Mouse (Mus musculus) intestine, embryonic 16.5 days (tissue): Measurements from ENCODE around the gene Rapgef1. TPM values are rescaled to one million over a fixed set of nuclear protein-coding genes. Genes with fewer than 3 reads are reported as not detected.

Experiments used
- ATAC-seq: fragments of 200-750 bp; cut with Nextera tagmentation; 2 replicates; pipeline ENCODE4 v1.8.0; 2017; ENCODE audit warnings: moderate TSS enrichment, moderate library complexity
- H3K27ac ChIP-seq: fragments of 300-500 bp; sonication (generic); 2 replicates; pipeline ENCODE4 v1.5.1; 2014; ENCODE audit warnings: mild to moderate bottlenecking, low read length
- H3K27me3 ChIP-seq: fragments of 300-500 bp; sonication (generic); replicated peaks from 2 replicates; pipeline ENCODE4 v1.6.1; 2014; ENCODE audit warnings: low read length, control low read depth, mixed read lengths; ENCODE audit not compliant: control insufficient read depth, insufficient read depth
- H3K36me3 ChIP-seq: fragments of 300-500 bp; sonication (generic); 2 replicates; pipeline ENCODE4 v1.6.1; 2014; ENCODE audit warnings: low read length, control low read depth; ENCODE audit not compliant: control insufficient read depth, insufficient read depth
- H3K4me1 ChIP-seq: fragments of 300-500 bp; sonication (generic); 2 replicates; pipeline ENCODE4 v1.6.1; 2014; ENCODE audit warnings: low read length, control low read depth, mixed read lengths; ENCODE audit not compliant: control insufficient read depth, insufficient read depth
- H3K4me2 ChIP-seq: fragments of 300-500 bp; sonication (generic); 2 replicates; pipeline ENCODE4 v1.6.1; 2014; ENCODE audit warnings: low read depth, low read length, control low read depth
- H3K4me3 ChIP-seq: fragments of 300-500 bp; sonication (generic); 2 replicates; pipeline ENCODE4 v1.5.1; 2014; ENCODE audit warnings: mild to moderate bottlenecking, low read length
- H3K9ac ChIP-seq: fragments of 300-500 bp; sonication (generic); 2 replicates; pipeline ENCODE4 v1.6.1; 2014; ENCODE audit warnings: low read depth, low read length
- H3K9me3 ChIP-seq: fragments of 300-500 bp; sonication (generic); 2 replicates; pipeline ENCODE4 v1.6.1; 2016; ENCODE audit warnings: low read length, control low read depth; ENCODE audit not compliant: control insufficient read depth
- WGBS: fragments of 180-500 bp; shearing (Covaris S2); extraction: QIAGEN DNeasy Blood & Tissue Kit; methylation state at CpG from one replicate; pipeline ENCODE4 v1.1.7; 2014; 5-methylcytosine and 5-hydroxymethylcytosine counted together
- polyA plus RNA-seq: library from polyadenylated mRNA; unstranded; fragments of >200 nt; fragmentation: Nextera tagmentation; extraction: Ambion mirVana; gene quantifications from 2 replicates; pipeline ENCODE4 v1.2.1, GENCODE M21; 2015

Rapgef1 gene
- polyA plus RNA-seq, 1 experiment from 2014 or later = 8.1 TPM

DNA sequence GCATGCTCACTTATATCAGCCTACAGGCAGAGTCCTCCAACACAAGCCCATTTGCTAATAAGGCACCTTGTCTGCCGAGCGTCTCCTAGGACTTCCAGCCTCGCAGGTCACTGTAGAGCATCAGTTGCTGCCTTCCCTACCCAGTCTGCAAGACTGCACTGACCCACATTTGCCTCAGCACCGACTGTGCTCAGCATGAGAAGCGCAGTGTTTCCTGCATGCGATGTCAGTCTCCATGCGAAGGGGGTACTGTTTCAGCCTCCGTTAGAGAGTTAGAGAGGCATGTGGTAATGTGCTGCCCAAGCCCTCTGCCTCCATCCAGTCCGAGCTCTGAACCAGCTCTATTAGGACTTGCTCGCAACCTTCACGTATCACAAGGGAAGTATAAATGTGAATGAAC, 54.6 kb downstream of the Rapgef1 start:
- WGBS = 86% methylated on average over 11 of the region's 11 CpGs

DNA sequence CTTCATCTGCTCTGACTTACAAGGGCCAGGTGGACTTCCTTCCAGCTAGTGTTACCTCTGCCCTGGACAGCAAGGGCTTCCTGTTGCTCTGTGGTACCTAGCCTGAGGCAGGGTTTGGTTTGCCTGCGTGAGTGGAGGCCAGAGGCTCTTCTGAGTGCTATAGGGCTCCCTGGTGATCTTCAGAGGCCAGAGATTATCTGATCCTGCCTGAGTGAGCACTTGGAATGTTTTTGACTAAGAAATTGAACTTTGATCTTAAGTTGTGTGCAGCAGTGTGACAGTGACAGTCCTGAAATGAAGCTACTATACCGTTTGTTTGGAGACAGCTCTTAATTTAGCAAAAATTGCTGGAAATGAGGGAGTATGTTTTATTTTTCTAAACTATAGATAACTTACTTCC, 55.0 kb downstream of the Rapgef1 start:
- H3K4me3 ChIP-seq = no peak overlapping the region
- ATAC-seq = no peak
- no peaks in the 10 kb centered on the region for H3K9me3 ChIP-seq
- no peaks in the 10 kb centered on the region for H3K27me3 ChIP-seq
- no peak overlapping the region for H3K9ac ChIP-seq
- no peaks in the 10 kb centered on the region for H3K36me3 ChIP-seq
- no peak overlapping the region for H3K27ac ChIP-seq
- WGBS = 60% methylated on average over 2 of the region's 2 CpGs
- no peak overlapping the region for H3K4me2 ChIP-seq
- peaks cover 26% of the 10 kb centered on the region for H3K4me1 ChIP-seq

More for the DNA sequence above, 54.6 kb downstream of the Rapgef1 start:
- no peaks in the 10 kb centered on the region for H3K36me3 ChIP-seq
- ATAC-seq = no peak
- H3K9me3 ChIP-seq = no peaks in the 10 kb centered on the region
- no peak overlapping the region for H3K27ac ChIP-seq
- H3K9ac ChIP-seq = no peak overlapping the region
- no peak overlapping the region for H3K4me3 ChIP-seq
- H3K4me1 ChIP-seq = peaks cover 30% of the 10 kb centered on the region
- no peaks in the 10 kb centered on the region for H3K27me3 ChIP-seq
- no peak overlapping the region for H3K4me2 ChIP-seq

DNA sequence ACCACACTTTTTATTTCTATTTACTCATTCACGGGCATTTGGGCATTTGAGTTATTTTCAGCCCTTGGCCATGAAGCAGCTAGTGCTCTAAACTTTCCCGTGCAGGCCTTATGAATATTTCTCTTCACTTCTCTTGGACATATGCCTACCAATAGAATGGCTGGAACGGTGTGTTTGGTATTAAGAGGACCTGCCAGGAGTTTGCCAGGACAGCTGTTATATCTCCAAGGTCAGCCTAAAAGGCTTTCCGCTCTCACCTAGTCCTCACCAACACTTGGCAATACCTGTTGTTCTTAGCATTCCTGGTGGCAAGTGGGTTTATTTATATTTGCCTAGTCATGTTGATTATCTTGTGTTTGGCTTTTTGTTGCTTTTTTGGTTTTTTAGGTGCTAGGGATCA, 56.3 kb downstream of the Rapgef1 start:
- WGBS = 68% methylated on average over 4 of the region's 4 CpGs
- Histone ChIP-seq H3K9ac (no peak overlapping the region), H3K27ac (no peak overlapping the region), H3K36me3 (no peaks in the 10 kb centered on the region), H3K9me3 (no peaks in the 10 kb centered on the region), H3K4me1 (peaks cover 16% of the 10 kb centered on the region), H3K4me2 (no peak overlapping the region), H3K27me3 (no peaks in the 10 kb centered on the region), H3K4me3 (no peak overlapping the region)
- ATAC-seq = no peak

DNA sequence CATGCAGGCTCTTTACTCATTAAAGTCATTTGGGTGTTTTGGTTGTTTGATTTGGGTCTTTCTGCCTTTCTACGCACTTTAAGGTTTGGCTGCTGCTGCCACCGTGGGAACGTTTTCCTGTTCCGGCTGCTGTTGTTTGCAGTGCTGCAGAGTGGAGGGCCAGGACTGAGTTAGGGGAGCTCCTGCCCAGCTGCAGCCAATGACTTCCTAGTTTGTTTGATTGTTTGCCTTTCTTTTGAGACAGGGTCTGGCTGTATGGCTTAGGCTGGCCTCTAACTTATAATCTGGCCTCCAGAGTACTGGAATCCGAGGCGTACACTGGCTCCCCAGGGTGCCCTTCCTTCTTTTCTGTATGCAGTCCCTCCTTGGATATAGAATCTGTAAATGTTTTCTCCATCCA, 57.0 kb downstream of the Rapgef1 start:
- Histone ChIP-seq H3K9me3 (no peaks in the 10 kb centered on the region), H3K27ac (no peak overlapping the region), H3K4me1 (peaks cover 11% of the 10 kb centered on the region), H3K36me3 (no peaks in the 10 kb centered on the region), H3K27me3 (no peaks in the 10 kb centered on the region), H3K4me3 (no peak overlapping the region), H3K4me2 (no peak overlapping the region), H3K9ac (no peak overlapping the region)
- 47% methylated on average over 6 of the region's 6 CpGs for WGBS
- ATAC-seq = peak; percentile 50; the same call in 1 of the 2 replicates

DNA sequence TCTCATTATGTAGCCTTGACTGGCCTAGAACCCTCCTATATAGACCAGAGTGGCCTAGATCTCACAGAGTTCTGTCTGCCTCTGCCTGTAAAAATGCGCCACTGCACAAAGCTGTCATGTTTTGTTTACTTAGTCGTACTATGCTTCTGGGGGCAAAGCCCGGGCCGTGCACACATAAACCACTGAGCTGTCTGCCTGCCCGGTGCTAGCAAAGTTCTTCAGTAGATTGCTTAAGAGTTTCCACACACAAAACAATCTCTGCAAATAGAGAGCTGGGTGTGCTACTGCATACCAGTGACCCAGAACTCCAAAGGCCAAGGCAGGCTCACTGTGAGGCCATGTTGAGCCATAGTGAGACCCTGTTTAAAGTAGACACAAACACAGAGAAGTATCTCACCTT, 58.3 kb downstream of the Rapgef1 start:
- WGBS = 36% methylated on average over 5 of the region's 5 CpGs
- Histone ChIP-seq H3K9me3 (no peaks in the 10 kb centered on the region), H3K4me2 (no peak overlapping the region), H3K4me3 (no peak overlapping the region), H3K9ac (no peak overlapping the region), H3K4me1 (peaks cover 11% of the 10 kb centered on the region), H3K27me3 (no peaks in the 10 kb centered on the region), H3K27ac (0 out of 2 replicates have a peak overlapping the region, but pooled peaks have one; percentile 8), H3K36me3 (no peaks in the 10 kb centered on the region)
- peak; percentile 52 for ATAC-seq

DNA sequence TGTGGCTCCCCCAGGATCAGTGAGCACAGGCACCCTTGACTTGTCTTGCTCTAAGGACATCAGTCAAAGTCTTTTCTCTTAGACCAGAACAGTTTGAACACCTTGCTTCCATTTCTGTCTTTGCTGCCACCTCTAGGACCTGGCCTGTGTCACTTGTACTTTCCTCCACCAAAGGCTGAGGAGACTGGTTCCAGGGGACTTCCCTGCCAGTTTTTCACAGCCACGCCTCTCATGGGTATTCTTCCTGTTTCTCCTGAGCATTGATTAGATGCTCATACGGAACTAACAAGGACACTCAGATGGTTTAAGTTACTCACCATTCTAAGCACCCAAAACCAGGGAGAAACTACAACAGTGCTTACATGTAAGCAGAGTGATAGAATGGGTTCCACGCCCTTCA, 59.0 kb downstream of the Rapgef1 start:
- WGBS = 79% methylated on average over 3 of the region's 3 CpGs
- no peak overlapping the region for H3K4me3 ChIP-seq
- no peak for ATAC-seq
- no peaks in the 10 kb centered on the region for H3K36me3 ChIP-seq
- no peak overlapping the region for H3K4me2 ChIP-seq
- no peaks in the 10 kb centered on the region for H3K27me3 ChIP-seq
- H3K4me1 ChIP-seq = peaks cover 11% of the 10 kb centered on the region
- H3K9me3 ChIP-seq = no peaks in the 10 kb centered on the region
- no peak overlapping the region for H3K27ac ChIP-seq
- no peak overlapping the region for H3K9ac ChIP-seq

DNA sequence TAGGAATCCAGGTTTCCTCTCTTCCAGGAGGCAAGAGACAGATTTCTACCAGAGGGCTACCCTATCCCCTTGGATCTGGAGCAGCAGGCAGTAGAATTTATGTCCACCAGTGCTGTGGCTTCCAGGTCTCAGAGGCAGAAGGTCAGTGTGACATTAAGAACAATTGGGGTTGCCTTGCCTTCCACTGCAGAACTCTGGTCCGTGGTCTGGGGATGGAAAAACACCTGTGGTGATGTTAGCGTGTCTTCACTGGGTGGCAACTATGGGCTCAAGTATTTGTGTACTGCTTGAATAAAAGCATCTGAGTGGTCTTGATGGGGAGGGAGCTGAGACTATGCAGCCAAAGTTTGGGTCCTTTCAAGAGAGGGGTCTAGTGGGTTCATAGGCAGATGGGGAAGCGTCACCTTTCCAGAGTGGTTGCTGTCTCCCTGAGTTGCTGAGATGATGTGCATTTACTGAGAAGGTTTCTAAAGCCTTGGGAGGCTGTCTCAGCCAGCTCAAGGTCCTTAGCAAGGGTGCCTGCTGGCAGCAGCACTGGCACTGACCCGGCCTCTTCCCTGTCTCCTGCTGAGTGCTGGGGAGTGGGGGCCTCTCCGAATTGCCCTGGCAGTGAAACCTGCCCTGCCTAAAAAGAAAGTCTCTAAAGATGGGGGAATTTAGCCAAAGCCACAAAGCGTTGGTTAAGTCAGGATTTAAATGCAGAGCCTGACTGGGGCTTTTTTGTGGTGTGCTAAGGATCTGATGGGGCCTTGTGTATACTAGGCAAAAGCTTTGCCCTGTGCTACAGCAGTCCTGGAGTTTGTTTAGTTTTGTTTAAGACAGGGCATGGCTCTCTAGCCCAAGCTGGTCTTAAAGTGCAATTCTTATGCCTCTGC, 60.4 kb downstream of the Rapgef1 start:
- no peak for ATAC-seq
- H3K4me3 ChIP-seq = no peak overlapping the region
- no peak overlapping the region for H3K4me2 ChIP-seq
- H3K9ac ChIP-seq = no peak overlapping the region
- 90% methylated on average over 6 of the region's 6 CpGs for WGBS
- H3K36me3 ChIP-seq = no peaks in the 10 kb centered on the region
- H3K27ac ChIP-seq = no peak overlapping the region
- peaks cover 6% of the 10 kb centered on the region; the same call in 1 of the 2 replicates for H3K4me1 ChIP-seq
- H3K9me3 ChIP-seq = no peaks in the 10 kb centered on the region
- H3K27me3 ChIP-seq = no peaks in the 10 kb centered on the region

DNA sequence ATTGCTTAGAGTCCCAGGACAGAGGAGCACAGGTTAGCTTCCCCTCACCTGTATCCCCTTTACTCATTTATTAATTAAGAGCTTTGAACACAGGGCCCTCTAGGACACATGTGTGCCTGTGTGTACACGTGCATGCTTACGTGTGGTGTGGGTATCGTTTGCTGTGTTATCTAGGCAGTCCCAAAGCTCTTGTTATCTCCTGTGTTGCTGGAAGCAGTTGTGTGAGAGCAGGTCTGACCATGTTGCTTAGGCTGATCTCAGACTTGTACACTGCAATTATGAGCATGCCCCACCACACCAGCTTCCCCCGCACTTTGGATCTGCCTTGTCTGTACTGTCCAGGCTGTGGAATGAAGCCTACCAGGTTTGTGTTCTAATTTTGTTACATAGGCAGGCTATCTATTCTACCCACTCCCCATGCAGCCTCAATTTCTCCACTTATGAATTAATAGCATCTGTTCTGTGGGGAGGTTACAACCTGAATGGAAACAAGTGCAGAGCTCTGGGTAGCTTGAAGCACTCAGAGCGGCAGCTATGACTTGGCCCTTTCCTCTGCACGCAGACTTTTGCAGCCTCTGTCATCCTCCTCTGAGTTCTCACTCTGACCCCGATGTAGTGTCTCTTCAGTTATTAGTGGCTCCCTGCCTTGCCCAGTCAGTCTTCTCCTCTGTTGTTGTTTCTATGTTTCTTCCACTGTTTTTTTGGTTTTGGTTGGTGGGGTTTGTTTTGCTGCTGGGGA, 63.9 kb downstream of the Rapgef1 start:
- H3K27ac ChIP-seq = no peak overlapping the region
- no peaks in the 10 kb centered on the region for H3K36me3 ChIP-seq
- no peaks in the 10 kb centered on the region for H3K4me1 ChIP-seq
- no peaks in the 10 kb centered on the region for H3K27me3 ChIP-seq
- 87% methylated on average over 7 of the region's 7 CpGs for WGBS
- no peak overlapping the region for H3K9ac ChIP-seq
- no peaks in the 10 kb centered on the region for H3K9me3 ChIP-seq
- no peak overlapping the region for H3K4me2 ChIP-seq
- no peak; the same call in 1 of the 2 replicates for ATAC-seq
- H3K4me3 ChIP-seq = no peak overlapping the region

DNA sequence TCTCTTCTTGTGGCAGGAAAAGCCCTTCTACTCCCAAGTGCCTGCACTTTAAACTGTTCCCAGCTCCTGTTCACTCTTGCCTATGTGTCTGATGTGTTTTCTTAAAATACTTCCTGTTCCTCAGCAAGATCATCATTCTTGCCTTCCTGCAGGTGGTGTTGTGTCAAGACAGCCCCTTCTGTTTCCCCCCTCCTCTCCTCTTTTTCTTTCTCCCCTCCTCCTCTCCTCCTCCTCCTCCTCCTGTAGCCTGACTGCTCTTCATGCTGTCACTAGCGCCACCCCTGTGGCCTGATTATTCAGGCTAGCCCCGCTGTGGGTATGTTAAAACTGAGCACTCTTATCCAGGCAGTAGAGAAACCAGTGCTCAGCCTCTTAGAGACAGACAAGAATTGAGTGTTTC, 65.0 kb downstream of the Rapgef1 start:
- Histone ChIP-seq H3K9me3 (no peaks in the 10 kb centered on the region), H3K36me3 (no peaks in the 10 kb centered on the region), H3K4me3 (no peak overlapping the region), H3K27me3 (no peaks in the 10 kb centered on the region), H3K4me1 (no peaks in the 10 kb centered on the region), H3K9ac (no peak overlapping the region), H3K27ac (no peak overlapping the region), H3K4me2 (no peak overlapping the region)
- 57% methylated on average over 2 of the region's 2 CpGs for WGBS
- ATAC-seq = no peak
